Mouse (Mus musculus) gastrocnemius, adult 2 months (tissue): Measurements from ENCODE around the gene Mfap2. TPM values are rescaled to one million over a fixed set of nuclear protein-coding genes. Genes with fewer than 3 reads are reported as not detected.

Experiments used
- DNase-seq: peaks from one replicate; pipeline ENCODE4 v3.0.0; 2022
- H3K27ac ChIP-seq: fragments of 200-600 bp; 2 replicates; pipeline ENCODE4 v1.8.1; 2022; ENCODE audit warnings: mild to moderate bottlenecking
- H3K4me3 ChIP-seq: fragments of 200-600 bp; 2 replicates; pipeline ENCODE4 v1.8.1; 2022; ENCODE audit warnings: mild to moderate bottlenecking, moderate library complexity
- CTCF ChIP-seq: fragments of 200-600 bp; IDR thresholded peaks from 2 replicates; pipeline ENCODE4 v1.8.1; 2022; ENCODE audit warnings: antibody characterized with exemption, mild to moderate bottlenecking, moderate library complexity
- intact Hi-C: fragments of 180-260 bp; cut with DNase I; formaldehyde crosslinking; loops from one replicate; pipeline ENCODE4 v1.15.1; 2025
- total RNA-seq, 2 experiments: library from RNA; stranded (reverse); gene quantifications; 2 replicates each; pipeline ENCODE4 v1.2.3; 2021

Gene Mfap2
- total RNA-seq, 2 experiments from 2014 or later: 1.5 to 4.7 TPM

DNA sequence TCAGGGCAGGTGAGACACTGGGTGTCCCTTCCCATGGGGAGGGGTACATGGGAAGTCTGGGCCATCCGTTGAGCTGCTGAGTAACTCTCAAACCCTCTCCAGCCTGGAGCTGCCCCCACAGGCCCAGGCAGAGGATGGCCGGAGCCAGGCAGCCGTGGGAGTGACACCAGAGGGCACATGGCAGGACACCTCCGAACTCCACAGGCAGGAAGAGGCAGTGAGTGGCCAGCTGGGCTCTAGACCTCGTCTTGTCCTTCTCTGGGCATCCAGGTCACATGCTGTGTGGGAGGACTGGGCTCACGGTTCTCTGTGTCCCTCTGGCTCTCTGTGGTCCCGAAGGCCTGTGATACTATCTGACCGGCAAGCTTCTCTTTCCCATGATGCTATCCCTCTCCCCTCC is 16.4 kb upstream of the Mfap2 start:
- no peak for TF ChIP-seq CTCF
- Histone ChIP-seq H3K27ac (no peak overlapping the region), H3K4me3 (no peak overlapping the region)
- intact Hi-C loops: no loop called here
- no peak for DNase-seq

DNA sequence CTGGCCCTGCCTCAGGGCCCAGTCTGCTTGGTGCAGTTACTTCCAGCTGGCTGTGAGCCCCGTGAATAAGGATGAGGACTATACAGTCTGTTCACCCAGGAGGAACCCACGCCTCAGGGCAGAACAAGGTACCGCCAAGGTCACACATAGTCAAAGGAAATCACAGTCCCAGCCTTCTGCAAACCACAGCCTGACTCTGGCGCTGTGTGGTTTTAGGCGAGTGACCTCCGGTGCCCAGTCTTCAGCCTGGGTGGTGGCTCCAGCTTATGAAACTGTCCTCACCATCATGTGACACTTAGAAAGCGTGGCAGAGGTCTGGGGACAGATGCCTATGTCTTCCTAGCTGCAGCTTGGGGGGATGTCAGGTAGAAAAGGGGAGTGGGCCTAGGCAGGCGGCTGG is 14.4 kb upstream of the Mfap2 start:
- intact Hi-C loops: no loop called here
- DNase-seq: no peak
- no peak for TF ChIP-seq CTCF
- no peak overlapping the region for H3K4me3 ChIP-seq
- H3K27ac ChIP-seq: no peak overlapping the region

DNA sequence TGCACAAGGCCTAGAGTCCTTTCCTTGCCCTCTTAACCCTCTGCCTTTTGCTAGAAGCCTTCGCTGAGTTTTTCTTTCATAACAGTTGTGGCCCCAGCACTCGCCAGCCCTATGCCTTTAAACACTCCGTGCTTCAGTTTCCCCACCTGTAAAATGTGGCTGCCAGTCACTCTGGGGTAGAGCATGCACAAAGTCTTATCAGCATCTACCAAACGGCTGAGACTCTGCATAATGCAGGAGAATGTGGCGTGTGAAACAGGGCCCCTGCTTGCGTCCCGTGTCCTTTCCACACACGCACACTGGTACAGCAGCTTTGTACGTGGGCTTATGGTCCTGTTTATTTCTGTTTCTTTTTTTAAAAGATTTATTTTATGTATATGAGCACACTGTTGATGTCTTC is 13.4 kb upstream of the Mfap2 start:
- no peak for DNase-seq
- H3K27ac ChIP-seq: no peak overlapping the region
- no peak for TF ChIP-seq CTCF
- intact Hi-C loops: no loop called here
- H3K4me3 ChIP-seq: no peak overlapping the region

DNA sequence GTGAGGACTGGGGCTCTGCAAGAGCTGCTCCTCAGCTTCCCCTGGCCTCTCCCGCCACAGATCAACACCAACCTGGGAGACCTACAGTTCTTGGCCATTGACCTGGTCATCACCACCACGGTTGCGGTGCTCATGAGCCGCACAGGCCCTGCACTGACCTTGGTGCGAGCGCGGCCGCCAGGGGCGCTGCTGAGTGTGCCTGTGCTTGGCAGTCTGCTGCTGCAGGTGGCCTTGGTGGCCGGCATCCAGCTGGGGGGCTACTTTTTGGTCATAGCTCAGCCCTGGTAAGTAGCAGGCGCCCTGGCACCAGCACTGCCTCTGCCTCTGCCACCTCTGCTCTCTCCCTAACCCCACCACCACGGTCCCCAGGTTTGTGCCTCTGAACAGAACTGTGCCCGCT is 4.2 kb upstream of the Mfap2 start:
- Histone ChIP-seq H3K27ac (no peak overlapping the region), H3K4me3 (no peak overlapping the region)
- intact Hi-C loops: no loop called here
- peak; percentile 58 for TF ChIP-seq CTCF
- peak; percentile 66 for DNase-seq

DNA sequence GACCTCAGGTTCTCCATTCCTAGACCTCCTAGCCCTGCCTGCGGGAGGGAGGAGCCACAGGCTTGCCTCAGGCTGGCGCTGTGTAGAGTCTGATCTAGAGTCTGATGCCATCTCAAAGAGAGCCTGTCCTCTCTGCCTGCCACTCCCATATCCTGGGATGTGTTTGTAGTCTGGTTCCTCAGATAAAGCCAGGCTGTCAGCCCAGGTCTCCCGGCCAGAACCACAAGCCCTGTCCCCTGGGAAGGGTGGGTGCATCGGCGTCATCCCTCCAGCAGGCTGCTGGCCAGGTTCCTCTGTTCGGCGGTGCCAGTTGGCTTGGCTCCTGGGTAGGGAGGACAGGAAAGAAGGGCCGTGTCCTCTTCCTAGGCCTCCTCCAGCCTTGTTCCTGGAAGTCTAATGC is 2.2 kb upstream of the Mfap2 start:
- Histone ChIP-seq H3K27ac (peak overlapping the region; percentile 51), H3K4me3 (no peak overlapping the region)
- intact Hi-C loops: no loop called here
- TF ChIP-seq CTCF: no peak
- peak; percentile 83 for DNase-seq

DNA sequence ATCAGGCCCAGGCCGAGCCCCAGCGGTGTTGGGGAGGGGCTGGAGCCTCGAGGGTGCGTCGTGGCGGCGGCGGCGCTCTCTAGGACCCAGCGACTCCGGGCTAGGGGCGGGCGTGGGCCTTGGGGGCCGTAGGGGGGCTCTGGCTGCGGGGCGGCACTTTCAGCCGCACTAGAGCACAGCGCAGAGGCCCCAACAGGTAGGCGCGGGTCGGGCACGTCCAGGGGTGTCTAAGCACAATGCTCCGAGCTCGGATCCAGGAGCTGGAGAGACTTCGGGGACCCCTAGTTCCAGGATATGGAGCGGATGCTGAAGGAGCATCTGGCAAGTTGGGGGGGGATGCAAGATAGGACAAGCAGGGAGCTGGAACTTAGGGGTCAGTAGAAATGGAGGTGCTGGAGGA is 308 bp downstream of the Mfap2 start:
- intact Hi-C loops: no loop called here
- H3K4me3 ChIP-seq: peak overlapping the region; percentile 74
- peak overlapping the region; percentile 79 for H3K27ac ChIP-seq
- peak; percentile 52 for DNase-seq
- no peak for TF ChIP-seq CTCF

DNA sequence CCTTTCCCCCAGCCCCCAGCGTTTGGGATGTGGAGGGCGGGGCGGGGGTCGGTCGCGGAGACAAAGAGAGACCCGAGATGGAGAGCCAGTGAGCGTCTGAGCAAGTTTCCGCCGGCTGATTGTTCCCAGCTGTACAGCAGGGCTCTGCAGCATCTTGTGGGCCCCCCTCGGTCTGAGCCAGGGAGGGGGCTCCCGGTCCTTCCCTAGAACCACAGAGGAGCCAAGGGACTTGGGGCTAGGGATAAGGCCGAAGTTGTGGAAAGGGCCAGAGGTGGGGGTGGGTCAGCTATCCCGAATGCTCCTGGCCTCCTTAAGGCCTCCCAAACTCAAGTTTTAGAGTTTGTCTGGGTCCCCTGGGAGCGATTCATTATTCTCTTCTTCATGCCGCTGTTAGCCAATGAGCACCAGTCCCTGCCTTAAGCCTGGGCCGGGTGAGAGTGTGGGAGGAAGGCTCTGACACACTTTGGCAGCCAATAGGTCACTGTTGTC is 767 bp downstream of the Mfap2 start:
- intact Hi-C loops: no loop called here
- peak overlapping the region; percentile 74 for H3K4me3 ChIP-seq
- no peak for DNase-seq

DNA sequence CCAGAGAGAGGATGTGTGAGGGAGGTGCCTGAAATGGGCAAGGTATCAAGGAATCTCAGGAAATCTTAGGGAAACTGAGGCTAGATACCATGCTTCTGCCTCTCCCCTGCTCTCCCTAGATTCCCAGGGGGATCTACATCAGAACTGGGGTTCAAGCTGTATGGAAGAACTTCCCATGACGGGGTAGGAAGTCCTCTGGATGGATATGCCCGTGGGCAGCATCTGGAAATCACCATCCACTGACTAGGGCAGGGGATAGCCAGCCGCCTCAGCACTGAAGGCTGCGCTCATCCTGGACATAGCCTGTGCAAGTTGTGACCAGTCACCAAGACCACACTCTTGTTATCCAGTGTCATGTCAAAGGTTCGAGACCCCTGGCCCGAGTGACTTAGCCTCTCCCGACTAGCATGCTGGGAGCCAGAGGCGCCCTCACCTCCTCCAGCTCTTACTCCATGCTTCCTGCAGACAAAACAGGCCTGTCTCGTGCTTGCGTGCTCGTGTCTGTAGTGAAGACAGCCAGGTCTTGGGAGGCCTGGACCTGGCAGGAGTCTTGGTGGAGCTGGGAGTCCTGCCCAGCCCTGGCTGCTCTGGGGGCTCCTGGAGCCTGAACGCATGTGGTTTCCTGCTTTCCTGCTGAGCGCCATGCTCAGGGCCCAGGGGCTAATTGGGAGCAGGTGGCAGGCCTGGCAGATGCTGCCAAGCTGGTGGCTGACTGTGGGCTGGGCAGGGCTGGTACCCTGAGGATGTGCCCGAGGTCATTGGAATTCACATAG is 1.5 kb downstream of the Mfap2 start:
- intact Hi-C loops: no loop called here
- Histone ChIP-seq H3K27ac (peak overlapping the region; percentile 79), H3K4me3 (peak overlapping the region; percentile 74)
- peak; percentile 67 for DNase-seq
- TF ChIP-seq CTCF: no peak

More for the DNA sequence above, 767 bp downstream of the Mfap2 start:
- TF ChIP-seq CTCF: no peak
- peak overlapping the region; percentile 79 for H3K27ac ChIP-seq

DNA sequence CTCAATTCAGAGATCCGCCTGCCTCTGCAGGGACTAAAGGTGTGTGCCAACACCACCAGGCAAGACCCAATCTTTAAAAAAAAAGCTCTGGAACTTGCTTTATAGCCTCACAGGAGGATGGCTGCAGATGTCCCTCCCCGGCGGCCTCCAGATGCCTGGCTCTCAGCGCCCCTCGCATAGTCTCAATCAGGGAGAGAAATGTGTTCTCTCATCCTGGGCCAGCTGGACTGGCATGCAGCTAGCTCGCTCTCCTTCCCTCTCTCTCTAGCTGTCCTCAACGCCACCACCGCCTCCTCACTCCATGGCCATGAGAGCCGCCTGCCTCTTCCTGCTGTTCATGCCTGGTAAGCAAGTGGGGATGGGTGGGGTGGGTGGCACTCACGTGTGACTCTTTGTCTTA is 2.3 kb downstream of the Mfap2 start:
- Histone ChIP-seq H3K4me3 (no peak overlapping the region), H3K27ac (no peak overlapping the region)
- no peak for TF ChIP-seq CTCF
- intact Hi-C loops: no loop called here
- DNase-seq: no peak

DNA sequence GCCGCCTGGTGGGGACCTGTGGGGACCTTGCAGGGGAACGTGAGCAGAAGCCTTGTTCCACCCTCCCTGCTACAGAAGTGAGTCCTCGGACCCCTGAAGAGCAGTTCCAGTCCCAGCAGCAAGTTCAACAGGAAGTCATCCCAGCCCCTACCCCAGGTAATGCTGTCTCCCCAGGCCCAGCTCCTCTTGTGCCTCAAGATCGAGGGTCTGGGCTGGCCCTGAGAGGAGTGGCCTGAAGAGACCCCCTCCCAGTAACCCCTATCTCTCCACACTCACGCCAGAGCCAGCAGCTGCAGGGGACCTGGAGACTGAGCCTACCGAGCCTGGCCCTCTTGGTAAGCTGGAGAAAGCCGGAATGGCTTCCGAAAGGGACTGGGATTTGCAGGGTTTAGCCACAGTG is 3.9 kb downstream of the Mfap2 start:
- intact Hi-C loops: no loop called here
- H3K27ac ChIP-seq: no peak overlapping the region
- no peak for TF ChIP-seq CTCF
- DNase-seq: no peak
- H3K4me3 ChIP-seq: no peak overlapping the region

DNA sequence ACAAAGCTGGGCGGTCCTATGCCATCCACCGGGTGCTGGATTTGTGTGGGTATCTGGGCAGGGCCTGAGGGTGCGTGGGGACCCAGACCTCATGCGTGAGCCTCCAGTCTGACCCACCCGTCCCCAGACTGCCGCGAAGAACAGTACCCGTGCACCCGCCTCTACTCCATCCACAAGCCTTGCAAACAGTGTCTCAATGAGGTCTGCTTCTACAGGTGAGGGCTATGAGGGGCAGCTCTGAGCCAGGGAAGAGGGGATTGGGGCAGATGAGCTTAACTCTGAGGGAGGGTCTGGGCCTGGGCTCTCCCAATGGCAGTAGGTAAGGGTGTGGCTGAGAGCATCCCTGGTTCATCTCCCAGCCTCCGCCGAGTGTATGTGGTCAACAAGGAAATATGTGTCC is 4.6 kb downstream of the Mfap2 start:
- TF ChIP-seq CTCF: no peak
- no peak for DNase-seq
- Histone ChIP-seq H3K4me3 (no peak overlapping the region), H3K27ac (no peak overlapping the region)
- intact Hi-C loops: no loop called here

DNA sequence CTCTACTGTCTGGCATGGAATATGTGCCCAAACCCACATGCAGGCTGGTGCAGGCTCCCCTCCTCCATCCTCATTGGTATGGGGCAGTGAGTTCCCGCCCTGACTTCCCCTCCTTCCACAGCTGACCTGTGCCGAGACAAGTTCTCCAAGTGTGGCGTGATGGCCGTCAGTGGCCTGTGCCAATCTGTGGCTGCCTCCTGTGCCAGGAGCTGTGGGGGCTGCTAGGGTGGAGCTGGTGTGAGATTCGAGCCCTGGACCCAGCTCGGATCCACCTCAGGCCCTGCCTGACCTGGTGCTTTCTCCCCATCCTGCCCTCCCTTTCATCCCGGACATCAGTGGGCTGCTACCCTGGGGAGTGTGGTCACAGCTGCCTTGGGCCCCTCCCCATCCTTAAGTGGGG is 5.1 kb downstream of the Mfap2 start:
- peak overlapping the region; percentile 78 for H3K27ac ChIP-seq
- intact Hi-C loops: no loop called here
- H3K4me3 ChIP-seq: no peak overlapping the region
- no peak for DNase-seq
- TF ChIP-seq CTCF: no peak

DNA sequence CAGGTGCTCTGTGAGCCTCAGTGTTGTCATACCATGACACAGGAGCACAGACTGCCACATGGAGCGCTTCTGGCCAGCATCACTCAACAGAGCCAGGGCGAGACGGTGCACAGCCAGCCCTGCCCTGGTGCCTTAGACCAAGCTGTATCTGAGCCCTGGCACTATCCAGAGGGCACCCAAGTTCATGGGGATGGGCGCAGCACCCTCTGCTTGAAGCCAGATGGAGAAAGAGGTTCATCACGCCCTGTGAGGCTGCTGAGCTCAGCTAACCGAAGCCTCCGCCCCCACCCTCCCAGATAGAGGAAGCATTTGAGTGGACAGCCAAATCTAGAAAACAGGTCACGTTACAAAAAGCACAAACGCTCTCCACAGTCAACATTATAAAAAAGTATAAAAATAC is 6.1 kb downstream of the Mfap2 start:
- H3K27ac ChIP-seq: peak overlapping the region; percentile 78
- TF ChIP-seq CTCF: no peak
- DNase-seq: peak; percentile 77
- H3K4me3 ChIP-seq: no peak overlapping the region
- intact Hi-C loops: no loop called here
